Mouse (Mus musculus): Measurements from ENCODE around the gene Tsks.

GRCm38 (mm10) chr7:45007141-45007540, 64.1 kb downstream of the Tsks start:
- TF ChIP-seq CTCF (IDR thresholded peaks at IDR 0.05; ENCODE audit: low read depth) (no peak), EP300 (optimal IDR thresholded peaks at IDR 0.05) (no peak)

Data from stomach, postnatal 0 days (tissue).